Mouse (Mus musculus): ENCODE results near the gene Nlgn1. TPM values are rescaled to one million over a fixed set of nuclear protein-coding genes. Genes with fewer than 3 reads are reported as not detected.
"Not testable (repeated sequence)": the region's sequence is repeated elsewhere in the genome, so short reads cannot be mapped to it uniquely, and the experiment has no call there.

Gene Nlgn1
- polyA plus RNA-seq, 1 experiment, result 0.31 TPM

DNA sequence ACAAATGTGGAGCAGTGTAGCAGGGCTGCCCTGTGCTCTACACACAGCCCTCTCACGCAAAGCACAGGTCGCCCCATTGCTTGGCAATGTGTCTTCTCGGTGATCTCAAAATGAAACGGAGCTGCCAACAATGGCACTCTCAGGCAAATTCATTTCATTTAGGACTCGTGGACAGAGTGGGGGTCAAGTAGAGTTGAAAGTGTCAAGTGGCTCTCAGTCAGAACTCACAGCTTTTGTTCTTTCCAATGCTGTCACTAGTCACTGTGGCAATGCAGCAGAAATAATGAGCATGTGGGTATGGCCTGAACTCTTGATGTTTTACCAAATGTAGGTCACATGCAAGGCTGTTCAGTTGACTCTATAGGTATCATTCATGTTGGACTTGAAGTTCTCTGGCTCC, 756.7 kb downstream of the Nlgn1 start:
- Histone ChIP-seq H3K36me3 (ENCODE audit: control insufficient read depth, insufficient read depth, low read length, poor library complexity, severe bottlenecking) (no peaks in the 10 kb centered on the region), H3K4me1 (ENCODE audit: control insufficient read depth, insufficient read depth, low read length) (no peaks in the 10 kb centered on the region), H3K27me3 (ENCODE audit: control insufficient read depth, insufficient read depth, low read length, poor library complexity, severe bottlenecking) (no peaks in the 10 kb centered on the region), H3K9ac (ENCODE audit: low read depth, poor library complexity, severe bottlenecking) (no peak overlapping the region), H3K27ac (ENCODE audit: insufficient read depth, low read length) (no peak overlapping the region), H3K9me3 (replicated peaks; ENCODE audit: control insufficient read depth, insufficient read depth, low read length, poor library complexity, severe bottlenecking) (no peaks in the 10 kb centered on the region), H3K4me3 (ENCODE audit: low read depth, low read length) (no peak overlapping the region)
- no peak for TF ChIP-seq EP300 (IDR thresholded peaks at IDR 0.05; ENCODE audit: insufficient read depth, low read depth, low read length)
- no peak for TF ChIP-seq CTCF (IDR thresholded peaks at IDR 0.05; ENCODE audit: low read depth, low read length)
- TF ChIP-seq POLR2A (IDR thresholded peaks at IDR 0.05; ENCODE audit: insufficient read depth, low read length), result no peak

GRCm38 (mm10) chr3:25574840-25575239, 757.4 kb downstream of the Nlgn1 start:
- Histone ChIP-seq H3K4me1 (ENCODE audit: control insufficient read depth, insufficient read depth, low read length) (no peaks in the 10 kb centered on the region), H3K4me3 (ENCODE audit: low read depth, low read length) (no peak overlapping the region), H3K36me3 (ENCODE audit: control insufficient read depth, insufficient read depth, low read length, poor library complexity, severe bottlenecking) (no peaks in the 10 kb centered on the region), H3K27me3 (ENCODE audit: control insufficient read depth, insufficient read depth, low read length, poor library complexity, severe bottlenecking) (no peaks in the 10 kb centered on the region), H3K9ac (ENCODE audit: low read depth, poor library complexity, severe bottlenecking) (no peak overlapping the region), H3K9me3 (replicated peaks; ENCODE audit: control insufficient read depth, insufficient read depth, low read length, poor library complexity, severe bottlenecking) (no peaks in the 10 kb centered on the region), H3K27ac (ENCODE audit: insufficient read depth, low read length) (no peak overlapping the region)
- TF ChIP-seq CTCF (IDR thresholded peaks at IDR 0.05; ENCODE audit: low read depth, low read length) (no peak), EP300 (IDR thresholded peaks at IDR 0.05; ENCODE audit: insufficient read depth, low read depth, low read length) (no peak), POLR2A (IDR thresholded peaks at IDR 0.05; ENCODE audit: insufficient read depth, low read length) (no peak)

- TF ChIP-seq CTCF (IDR thresholded peaks at IDR 0.05; ENCODE audit: low read depth, low read length), result peak; percentile 57
Observed at GRCm38 (mm10) chr3:25558513-25558912, 773.7 kb downstream of the Nlgn1 start.

DNA sequence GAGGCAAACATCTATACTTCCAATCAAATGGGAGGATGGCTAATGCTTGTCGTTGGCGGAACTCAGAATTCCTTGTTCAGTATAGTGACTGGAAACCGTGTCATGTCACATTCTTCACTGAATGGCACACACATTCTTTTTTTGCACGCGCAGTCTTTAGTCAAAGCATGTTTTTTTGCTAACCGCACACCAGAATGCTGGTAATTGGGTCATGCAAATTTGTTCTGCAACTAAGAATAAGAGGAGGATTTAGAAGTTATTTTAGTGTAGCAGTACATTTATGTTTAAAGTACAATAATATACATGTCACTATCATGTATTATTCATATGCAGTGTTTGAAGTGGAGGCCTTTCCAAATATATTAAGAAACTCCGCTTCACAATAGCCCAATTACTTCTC, 783.2 kb downstream of the Nlgn1 start:
- not testable (repeated sequence) for H3K27me3 ChIP-seq (ENCODE audit: control insufficient read depth, insufficient read depth, low read length, poor library complexity, severe bottlenecking); H3K4me3 ChIP-seq (ENCODE audit: low read depth, low read length); H3K27ac ChIP-seq (ENCODE audit: insufficient read depth, low read length); H3K36me3 ChIP-seq (ENCODE audit: control insufficient read depth, insufficient read depth, low read length, poor library complexity, severe bottlenecking); H3K4me1 ChIP-seq (ENCODE audit: control insufficient read depth, insufficient read depth, low read length); H3K9me3 ChIP-seq (replicated peaks; ENCODE audit: control insufficient read depth, insufficient read depth, low read length, poor library complexity, severe bottlenecking); H3K9ac ChIP-seq (ENCODE audit: low read depth, poor library complexity, severe bottlenecking)

More at GRCm38 (mm10) chr3:25558513-25558912, 773.7 kb downstream of the Nlgn1 start:
- H3K9me3 ChIP-seq (replicated peaks; ENCODE audit: control insufficient read depth, insufficient read depth, low read length, poor library complexity, severe bottlenecking); H3K27me3 ChIP-seq (ENCODE audit: control insufficient read depth, insufficient read depth, low read length, poor library complexity, severe bottlenecking); H3K9ac ChIP-seq (ENCODE audit: low read depth, poor library complexity, severe bottlenecking); H3K36me3 ChIP-seq (ENCODE audit: control insufficient read depth, insufficient read depth, low read length, poor library complexity, severe bottlenecking); H3K4me1 ChIP-seq (ENCODE audit: control insufficient read depth, insufficient read depth, low read length); H3K27ac ChIP-seq (ENCODE audit: insufficient read depth, low read length); H3K4me3 ChIP-seq (ENCODE audit: low read depth, low read length): not testable (repeated sequence)

DNA sequence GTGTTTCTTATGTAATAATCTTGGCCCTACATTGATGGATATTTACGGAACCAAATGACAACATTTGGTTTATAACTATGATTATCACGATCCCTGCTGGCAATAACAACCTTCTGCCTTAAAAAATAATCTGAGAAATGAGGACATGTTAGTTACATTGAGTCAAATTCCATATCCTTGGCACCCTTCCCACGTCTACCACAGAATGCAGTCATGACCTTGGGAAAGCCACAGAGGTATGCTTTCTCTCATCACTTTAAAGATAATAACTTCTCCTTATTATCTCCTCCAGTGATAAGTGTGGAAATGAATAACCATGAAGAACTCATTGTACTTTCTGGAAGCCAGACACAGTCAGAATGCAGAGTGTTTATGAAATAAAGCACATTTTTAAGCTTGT, 808.0 kb downstream of the Nlgn1 start:
- not testable (repeated sequence) for H3K4me3 ChIP-seq (ENCODE audit: low read depth, low read length); H3K4me1 ChIP-seq (ENCODE audit: control insufficient read depth, insufficient read depth, low read length); H3K27me3 ChIP-seq (ENCODE audit: control insufficient read depth, insufficient read depth, low read length, poor library complexity, severe bottlenecking); H3K27ac ChIP-seq (ENCODE audit: insufficient read depth, low read length); H3K36me3 ChIP-seq (ENCODE audit: control insufficient read depth, insufficient read depth, low read length, poor library complexity, severe bottlenecking); H3K9ac ChIP-seq (ENCODE audit: low read depth, poor library complexity, severe bottlenecking); H3K9me3 ChIP-seq (replicated peaks; ENCODE audit: control insufficient read depth, insufficient read depth, low read length, poor library complexity, severe bottlenecking)

GRCm38 (mm10) chr3:25463051-25463450, 869.2 kb downstream of the Nlgn1 start:
- no peaks in the 10 kb centered on the region for H3K9me3 ChIP-seq (replicated peaks; ENCODE audit: control insufficient read depth, insufficient read depth, low read length, poor library complexity, severe bottlenecking)
- no peaks in the 10 kb centered on the region for H3K4me1 ChIP-seq (ENCODE audit: control insufficient read depth, insufficient read depth, low read length)
- no peaks in the 10 kb centered on the region for H3K36me3 ChIP-seq (ENCODE audit: control insufficient read depth, insufficient read depth, low read length, poor library complexity, severe bottlenecking)
- no peak overlapping the region for H3K27ac ChIP-seq (ENCODE audit: insufficient read depth, low read length)
- TF ChIP-seq POLR2A (IDR thresholded peaks at IDR 0.05; ENCODE audit: insufficient read depth, low read length) (no peak), CTCF (IDR thresholded peaks at IDR 0.05; ENCODE audit: low read depth, low read length) (no peak), EP300 (IDR thresholded peaks at IDR 0.05; ENCODE audit: insufficient read depth, low read depth, low read length) (no peak)
- no peak overlapping the region for H3K9ac ChIP-seq (ENCODE audit: low read depth, poor library complexity, severe bottlenecking)
- no peaks in the 10 kb centered on the region for H3K27me3 ChIP-seq (ENCODE audit: control insufficient read depth, insufficient read depth, low read length, poor library complexity, severe bottlenecking)
- no peak overlapping the region for H3K4me3 ChIP-seq (ENCODE audit: low read depth, low read length)

All from ES-Bruce4 (cell line).